Mouse (Mus musculus) forebrain, embryonic 10.5 days (tissue): ENCODE results near the gene Map3k21. TPM values are rescaled to one million over a fixed set of nuclear protein-coding genes. Genes with fewer than 3 reads are reported as not detected.

Source experiments
- DNase-seq: peaks from one replicate; pipeline ENCODE4 v3.0.0-alpha.2; 2017; ENCODE audit warnings: low spot score; ENCODE audit errors: extremely low spot score
- H3K27ac ChIP-seq: fragments of 300-500 bp; sonication (generic); 2 replicates; pipeline ENCODE4 v1.5.1; 2016; ENCODE audit warnings: mild to moderate bottlenecking
- H3K27me3 ChIP-seq: fragments of 300-500 bp; sonication (generic); 2 replicates; pipeline ENCODE4 v1.6.1; 2016; ENCODE audit warnings: mild to moderate bottlenecking; ENCODE audit not compliant: poor library complexity, severe bottlenecking
- H3K36me3 ChIP-seq: fragments of 300-500 bp; sonication (generic); replicated peaks from 2 replicates; pipeline ENCODE4 v1.6.1; 2016; ENCODE audit warnings: mild to moderate bottlenecking, moderate library complexity
- H3K4me1 ChIP-seq: fragments of 300-500 bp; sonication (generic); 2 replicates; pipeline ENCODE4 v1.6.1; 2016
- H3K4me3 ChIP-seq: fragments of 300-500 bp; sonication (generic); 2 replicates; pipeline ENCODE4 v1.5.1; 2016; ENCODE audit warnings: mild to moderate bottlenecking, moderate library complexity
- H3K9me3 ChIP-seq: fragments of 300-500 bp; sonication (generic); 2 replicates; pipeline ENCODE4 v1.6.1; 2016; ENCODE audit warnings: mild to moderate bottlenecking, moderate library complexity
- WGBS: fragments of 180-500 bp; shearing (Covaris S2); methylation state at CpG from one replicate; pipeline ENCODE4 v1.1.7; 2016; 5-methylcytosine and 5-hydroxymethylcytosine counted together
- polyA plus RNA-seq: library from polyadenylated mRNA; unstranded; fragments of >200 nt; fragmentation: Nextera tagmentation; extraction: Ambion mirVana; gene quantifications from 2 replicates; pipeline ENCODE4 v1.2.1, GENCODE M21; 2016

Gene Map3k21
- polyA plus RNA-seq, 1 experiment from 2014 or later, result not detected

- DNase-seq, result no peak
- Histone ChIP-seq H3K9me3 (peaks cover 8% of the 10 kb centered on the region; the same call in 1 of the 2 replicates), H3K4me1 (0 out of 2 replicates have a peak, but pooled peaks cover 3% of the 10 kb centered on the region), H3K4me3 (no peak overlapping the region), H3K27me3 (peaks cover 29% of the 10 kb centered on the region), H3K36me3 (no peaks in the 10 kb centered on the region), H3K27ac (no peak overlapping the region)
- 85% methylated on average over 13 of the region's 13 CpGs for WGBS
Observed at GRCm38 (mm10) chr8:125957226-125957993, 47.2 kb downstream of the Map3k21 start.

- no peak overlapping the region for H3K4me3 ChIP-seq
- WGBS, result 68% methylated on average over 1 of the region's 1 CpGs
- peaks cover 8% of the 10 kb centered on the region; the same call in 1 of the 2 replicates for H3K9me3 ChIP-seq
- peaks cover 35% of the 10 kb centered on the region for H3K27me3 ChIP-seq
- no peak overlapping the region for H3K27ac ChIP-seq
- 0 out of 2 replicates have a peak, but pooled peaks cover 3% of the 10 kb centered on the region for H3K4me1 ChIP-seq
- H3K36me3 ChIP-seq, result no peaks in the 10 kb centered on the region
- no peak for DNase-seq
Observed at GRCm38 (mm10) chr8:125957994-125958368, 47.7 kb downstream of the Map3k21 start.

DNA sequence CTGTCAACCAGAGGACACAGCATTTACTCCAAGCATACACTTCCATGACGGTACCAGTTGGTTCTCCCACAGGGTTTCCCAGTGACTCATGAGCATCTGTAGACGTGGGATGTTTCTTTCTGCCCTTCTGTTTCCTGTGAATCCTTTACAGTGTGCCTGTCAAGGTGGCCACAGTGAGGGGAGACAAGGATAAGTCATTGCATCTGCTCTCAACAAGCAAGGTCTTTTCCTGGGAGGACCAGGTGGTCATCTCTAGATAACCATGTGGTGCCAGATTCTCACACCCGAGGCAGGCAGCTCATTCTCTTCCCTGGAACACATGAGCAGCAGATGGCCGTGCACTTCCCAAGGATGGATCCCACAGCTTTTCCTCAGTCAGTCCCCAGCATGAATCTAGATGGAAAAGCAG is 49.1 kb downstream of the Map3k21 start:
- H3K4me1 ChIP-seq, result peaks cover 15% of the 10 kb centered on the region
- WGBS, result 80% methylated on average over 4 of the region's 4 CpGs
- no peak for DNase-seq

GRCm38 (mm10) chr8:125960037-125960436 is 49.8 kb downstream of the Map3k21 start:
- DNase-seq, result no peak
- Histone ChIP-seq H3K27ac (no peak overlapping the region), H3K4me1 (peaks cover 16% of the 10 kb centered on the region), H3K9me3 (peaks cover 15% of the 10 kb centered on the region; the same call in 1 of the 2 replicates), H3K36me3 (no peaks in the 10 kb centered on the region), H3K27me3 (peaks cover 54% of the 10 kb centered on the region), H3K4me3 (no peak overlapping the region)
- WGBS, result 90% methylated on average over 8 of the region's 8 CpGs

More for the DNA sequence above, 49.1 kb downstream of the Map3k21 start:
- H3K27me3 ChIP-seq, result peaks cover 48% of the 10 kb centered on the region
- H3K36me3 ChIP-seq, result no peaks in the 10 kb centered on the region
- H3K9me3 ChIP-seq, result peaks cover 11% of the 10 kb centered on the region; the same call in 1 of the 2 replicates
- H3K4me3 ChIP-seq, result no peak overlapping the region
- no peak overlapping the region for H3K27ac ChIP-seq

- Histone ChIP-seq H3K4me3 (no peak overlapping the region), H3K27me3 (peaks cover 46% of the 10 kb centered on the region), H3K4me1 (peaks cover 13% of the 10 kb centered on the region), H3K9me3 (peaks cover 15% of the 10 kb centered on the region; the same call in 1 of the 2 replicates), H3K36me3 (no peaks in the 10 kb centered on the region), H3K27ac (no peak overlapping the region)
- 81% methylated on average over 6 of the region's 6 CpGs for WGBS
- DNase-seq, result no peak
Observed at GRCm38 (mm10) chr8:125961790-125962189, 51.5 kb downstream of the Map3k21 start.

- peaks cover 42% of the 10 kb centered on the region for H3K27me3 ChIP-seq
- no peak overlapping the region for H3K27ac ChIP-seq
- no peak for DNase-seq
- WGBS, result 5% methylated on average over 11 of the region's 11 CpGs
- H3K4me1 ChIP-seq, result peaks cover 13% of the 10 kb centered on the region
- peaks cover 15% of the 10 kb centered on the region; the same call in 1 of the 2 replicates for H3K9me3 ChIP-seq
- no peaks in the 10 kb centered on the region for H3K36me3 ChIP-seq
- H3K4me3 ChIP-seq, result peak overlapping the region; percentile 33
Observed at GRCm38 (mm10) chr8:125963807-125964211, 53.6 kb downstream of the Map3k21 start.

- no peak for DNase-seq
- no peak overlapping the region for H3K4me3 ChIP-seq
- H3K36me3 ChIP-seq, result no peaks in the 10 kb centered on the region
- H3K27ac ChIP-seq, result no peak overlapping the region
- no peaks in the 10 kb centered on the region for H3K27me3 ChIP-seq
- no peaks in the 10 kb centered on the region for H3K4me1 ChIP-seq
- 81% methylated on average over 3 of the region's 3 CpGs for WGBS
- no peaks in the 10 kb centered on the region for H3K9me3 ChIP-seq
Observed at GRCm38 (mm10) chr8:125971336-125971735, 61.1 kb downstream of the Map3k21 start.

- H3K27me3 ChIP-seq, result no peaks in the 10 kb centered on the region
- no peak overlapping the region for H3K27ac ChIP-seq
- H3K4me3 ChIP-seq, result no peak overlapping the region
- DNase-seq, result no peak
- no peaks in the 10 kb centered on the region for H3K4me1 ChIP-seq
- WGBS, result 92% methylated on average over 4 of the region's 4 CpGs
- H3K36me3 ChIP-seq, result no peaks in the 10 kb centered on the region
- H3K9me3 ChIP-seq, result no peaks in the 10 kb centered on the region
Observed at GRCm38 (mm10) chr8:125975981-125976380, 65.7 kb downstream of the Map3k21 start.

GRCm38 (mm10) chr8:125980826-125981225 is 70.6 kb downstream of the Map3k21 start:
- no peak for DNase-seq

DNA sequence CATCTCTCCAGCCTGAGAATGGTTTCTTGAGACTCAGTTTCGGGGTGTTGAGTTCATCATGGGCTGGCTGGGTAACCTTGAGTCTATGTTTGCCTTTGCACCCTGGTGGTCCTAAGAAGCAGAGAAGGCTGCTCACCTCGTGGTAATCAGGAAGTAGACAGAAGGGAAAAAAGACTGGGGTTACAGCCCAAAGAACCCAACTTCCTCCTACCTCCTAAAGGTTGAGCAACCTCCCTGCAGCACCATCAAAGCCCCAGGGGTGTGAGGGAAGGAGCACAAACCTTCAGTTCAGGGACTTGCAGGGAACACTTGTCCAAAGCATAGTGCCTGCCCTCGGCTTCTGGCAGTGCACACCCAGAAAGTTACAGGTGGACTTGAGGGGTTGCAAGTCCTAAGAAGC is 73.3 kb downstream of the Map3k21 start:
- no peak for DNase-seq
- H3K36me3 ChIP-seq, result no peaks in the 10 kb centered on the region
- H3K4me3 ChIP-seq, result no peak overlapping the region
- H3K4me1 ChIP-seq, result peaks cover 17% of the 10 kb centered on the region
- 75% methylated on average over 3 of the region's 3 CpGs for WGBS
- no peak overlapping the region for H3K27ac ChIP-seq
- H3K9me3 ChIP-seq, result no peaks in the 10 kb centered on the region
- H3K27me3 ChIP-seq, result peaks cover 10% of the 10 kb centered on the region; the same call in 1 of the 2 replicates

More at GRCm38 (mm10) chr8:125980826-125981225, 70.6 kb downstream of the Map3k21 start:
- Histone ChIP-seq H3K4me1 (no peaks in the 10 kb centered on the region), H3K4me3 (no peak overlapping the region), H3K27ac (no peak overlapping the region), H3K27me3 (no peaks in the 10 kb centered on the region), H3K9me3 (no peaks in the 10 kb centered on the region), H3K36me3 (no peaks in the 10 kb centered on the region)
- 52% methylated on average over 6 of the region's 6 CpGs for WGBS

DNA sequence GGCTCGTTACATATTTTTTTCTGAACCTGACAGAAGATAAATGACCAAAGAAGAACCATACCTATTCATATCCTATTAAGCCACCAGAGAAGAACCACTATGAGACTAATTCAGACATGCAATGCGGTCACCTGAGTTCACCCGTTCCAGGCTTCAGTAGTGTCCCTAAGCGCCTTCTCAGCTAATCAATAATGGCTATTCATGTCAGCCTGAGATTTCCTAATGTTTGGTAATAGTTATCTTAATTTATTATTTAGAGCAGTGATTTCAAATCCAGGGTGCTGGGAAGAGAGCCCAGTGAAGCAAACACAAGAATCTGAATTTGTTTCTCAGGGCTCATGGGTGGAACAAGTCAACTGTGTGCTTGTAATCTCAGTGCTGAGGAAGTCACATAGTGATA is 73.9 kb downstream of the Map3k21 start:
- peaks cover 17% of the 10 kb centered on the region for H3K4me1 ChIP-seq
- H3K9me3 ChIP-seq, result no peaks in the 10 kb centered on the region
- peaks cover 12% of the 10 kb centered on the region; the same call in 1 of the 2 replicates for H3K27me3 ChIP-seq
- WGBS, result 96% methylated on average over 4 of the region's 4 CpGs
- H3K36me3 ChIP-seq, result no peaks in the 10 kb centered on the region
- H3K27ac ChIP-seq, result no peak overlapping the region
- no peak for DNase-seq
- H3K4me3 ChIP-seq, result no peak overlapping the region

DNA sequence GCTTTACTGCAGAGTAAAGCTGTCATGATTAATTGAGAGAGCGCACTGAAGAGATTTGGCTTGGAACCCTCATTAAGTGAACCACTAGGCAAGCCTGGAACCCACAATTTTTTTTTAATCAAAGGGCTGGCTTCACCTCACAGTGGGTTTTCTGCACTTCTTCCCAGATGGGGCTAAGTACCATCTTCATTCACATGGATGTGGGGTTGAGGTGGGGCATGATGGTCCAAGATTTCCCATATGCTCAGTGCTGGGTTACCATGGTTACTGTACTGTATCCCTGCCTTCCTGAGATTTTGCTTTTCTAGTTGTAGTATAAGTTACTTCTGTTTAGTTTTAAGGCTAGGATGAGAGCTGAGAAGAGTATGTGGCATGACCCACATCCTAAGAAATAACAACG is 75.1 kb downstream of the Map3k21 start:
- H3K27me3 ChIP-seq, result peaks cover 25% of the 10 kb centered on the region
- no peak overlapping the region for H3K4me3 ChIP-seq
- H3K9me3 ChIP-seq, result no peaks in the 10 kb centered on the region
- DNase-seq, result no peak
- no peak overlapping the region for H3K27ac ChIP-seq
- peaks cover 17% of the 10 kb centered on the region for H3K4me1 ChIP-seq
- 95% methylated on average over 2 of the region's 2 CpGs for WGBS
- H3K36me3 ChIP-seq, result no peaks in the 10 kb centered on the region

DNA sequence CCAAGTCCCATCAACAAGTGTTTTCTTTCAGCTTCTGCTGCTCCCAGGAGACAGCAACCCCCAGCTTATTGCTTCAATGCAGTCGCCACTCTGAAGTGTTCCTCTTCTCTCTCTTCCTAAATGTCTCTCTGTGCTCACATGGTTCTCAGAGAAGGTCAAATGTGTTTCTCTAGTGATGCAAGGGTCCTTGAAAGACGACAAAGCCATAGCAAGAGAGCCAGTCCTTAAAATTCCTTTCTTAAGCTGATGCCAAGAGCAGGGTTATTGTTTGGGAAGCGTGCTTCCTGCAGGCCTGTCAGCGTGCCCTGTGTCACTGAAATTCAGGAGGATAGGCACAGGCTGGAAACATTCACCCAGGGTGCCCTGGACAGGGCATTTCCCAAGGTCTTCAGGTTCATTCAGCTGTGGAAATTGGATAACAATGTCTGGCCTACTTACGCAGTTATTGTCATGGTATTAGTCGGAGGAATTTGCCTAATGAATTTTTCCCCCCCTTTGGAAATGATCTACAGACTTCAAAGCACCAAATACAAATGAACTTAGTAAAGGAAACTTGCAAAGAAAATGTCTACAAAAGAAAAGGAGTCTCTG is 76.8 kb downstream of the Map3k21 start:
- H3K9me3 ChIP-seq, result no peaks in the 10 kb centered on the region
- H3K4me3 ChIP-seq, result no peak overlapping the region
- peaks cover 17% of the 10 kb centered on the region for H3K4me1 ChIP-seq
- WGBS, result 31% methylated on average over 6 of the region's 6 CpGs
- peak overlapping the region; percentile 70; the same call in 1 of the 2 replicates for H3K27ac ChIP-seq
- no peaks in the 10 kb centered on the region for H3K36me3 ChIP-seq
- peaks cover 28% of the 10 kb centered on the region for H3K27me3 ChIP-seq
- no peak for DNase-seq
